Mouse (Mus musculus) intestine, postnatal 0 days (tissue): ENCODE measurements around the gene Aig1. TPM values are rescaled to one million over a fixed set of nuclear protein-coding genes. Genes with fewer than 3 reads are reported as not detected.

Experiments
- ATAC-seq: fragments of 200-750 bp; cut with Nextera tagmentation; 2 replicates; pipeline ENCODE4 v1.8.0; 2017; ENCODE audit warnings: mild to moderate bottlenecking, moderate TSS enrichment, moderate library complexity
- H3K27ac ChIP-seq: fragments of 300-500 bp; sonication (generic); 2 replicates; pipeline ENCODE4 v1.5.1; 2014; ENCODE audit warnings: mild to moderate bottlenecking, low read depth, low read length, moderate library complexity
- H3K27me3 ChIP-seq: fragments of 300-500 bp; sonication (generic); replicated peaks from 2 replicates; pipeline ENCODE4 v1.6.1; 2014; ENCODE audit warnings: low read length, mixed read lengths; ENCODE audit not compliant: control insufficient read depth, insufficient read depth
- H3K36me3 ChIP-seq: fragments of 300-500 bp; sonication (generic); 2 replicates; pipeline ENCODE4 v1.6.1; 2014; ENCODE audit warnings: mild to moderate bottlenecking, moderate library complexity; ENCODE audit not compliant: control insufficient read depth, insufficient read depth
- H3K4me1 ChIP-seq: fragments of 300-500 bp; sonication (generic); replicated peaks from 2 replicates; pipeline ENCODE4 v1.6.1; 2014; ENCODE audit warnings: antibody characterized with exemption, low read length, mixed read lengths; ENCODE audit not compliant: control insufficient read depth, insufficient read depth
- H3K4me2 ChIP-seq: fragments of 300-500 bp; sonication (generic); replicated peaks from 2 replicates; pipeline ENCODE4 v1.6.1; 2014; ENCODE audit warnings: low read depth, mild to moderate bottlenecking, moderate library complexity
- H3K4me3 ChIP-seq: fragments of 300-500 bp; sonication (generic); 2 replicates; pipeline ENCODE4 v1.5.1; 2014; ENCODE audit warnings: low read depth, low read length
- H3K9ac ChIP-seq: fragments of 300-500 bp; sonication (generic); 2 replicates; pipeline ENCODE4 v1.6.1; 2014; ENCODE audit warnings: mild to moderate bottlenecking, low read depth, low read length
- H3K9me3 ChIP-seq: fragments of 300-500 bp; sonication (generic); 2 replicates; pipeline ENCODE4 v1.6.1; 2016; ENCODE audit warnings: mixed run types; ENCODE audit not compliant: control insufficient read depth
- CTCF ChIP-seq: sonication (generic); IDR thresholded peaks from 2 replicates; pipeline ENCODE4 v1.5.1; 2016; ENCODE audit warnings: low read depth, mild to moderate bottlenecking, control low read depth, antibody characterized with exemption, moderate library complexity
- WGBS: fragments of 180-500 bp; shearing (Covaris S2); extraction: QIAGEN DNeasy Blood & Tissue Kit; methylation state at CpG from one replicate; pipeline ENCODE4 v1.1.7; 2014; 5-methylcytosine and 5-hydroxymethylcytosine counted together
- polyA plus RNA-seq: library from polyadenylated mRNA; unstranded; fragments of >200 nt; fragmentation: Nextera tagmentation; extraction: Ambion mirVana; gene quantifications from 2 replicates; pipeline ENCODE4 v1.2.1, GENCODE M21; 2015

Gene Aig1
- polyA plus RNA-seq, 1 experiment from 2014 or later, result 88.3 TPM

DNA sequence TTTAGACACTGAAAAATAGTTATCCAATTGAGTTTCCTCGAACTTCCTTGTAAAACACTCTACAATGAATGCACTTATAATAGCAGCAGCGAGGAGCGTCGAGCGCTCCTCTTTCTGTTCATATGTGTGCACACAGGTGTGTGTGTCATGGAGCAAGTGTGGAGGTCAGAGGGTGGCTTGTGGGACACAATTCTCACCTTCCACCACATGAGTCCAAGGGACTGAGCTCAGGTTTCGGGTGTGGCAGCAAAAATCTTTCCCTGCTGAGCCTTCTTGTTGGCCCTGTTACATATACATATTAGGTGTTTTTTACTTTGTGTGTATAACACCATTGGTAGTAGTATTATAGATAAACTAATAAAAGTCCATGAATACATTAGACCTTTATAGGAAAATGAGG, 153.2 kb downstream of the Aig1 start:
- TF ChIP-seq CTCF, result no peak
- Histone ChIP-seq H3K4me2 (no peak overlapping the region), H3K4me1 (no peaks in the 10 kb centered on the region; the same call in 1 of the 2 replicates), H3K9me3 (no peaks in the 10 kb centered on the region), H3K4me3 (no peak overlapping the region), H3K27ac (no peak overlapping the region), H3K27me3 (no peaks in the 10 kb centered on the region), H3K9ac (no peak overlapping the region), H3K36me3 (no peaks in the 10 kb centered on the region)
- 88% methylated on average over 6 of the region's 6 CpGs for WGBS
- ATAC-seq, result no peak

DNA sequence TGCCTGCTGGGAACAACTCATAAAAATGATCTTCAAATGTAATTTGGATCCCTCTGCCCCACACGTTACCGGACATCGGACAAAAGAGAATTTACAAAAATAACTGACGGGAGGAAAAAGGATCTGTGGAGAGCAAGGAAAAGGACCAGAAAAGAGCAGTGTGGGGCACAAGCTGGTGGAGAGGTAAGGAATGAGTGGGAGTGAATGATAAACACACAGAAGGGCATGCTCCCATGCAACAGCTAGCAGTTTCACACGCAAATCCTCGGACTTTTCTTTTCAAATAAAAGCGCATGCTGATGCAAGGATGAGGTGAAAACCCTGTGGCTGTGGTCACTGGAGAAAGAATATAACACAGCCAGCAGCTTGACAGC, 153.9 kb downstream of the Aig1 start:
- Histone ChIP-seq H3K4me3 (no peak overlapping the region), H3K4me2 (no peak overlapping the region), H3K27me3 (no peaks in the 10 kb centered on the region), H3K4me1 (no peaks in the 10 kb centered on the region; the same call in 1 of the 2 replicates), H3K36me3 (no peaks in the 10 kb centered on the region), H3K27ac (no peak overlapping the region), H3K9ac (no peak overlapping the region), H3K9me3 (no peaks in the 10 kb centered on the region)
- no peak for ATAC-seq
- WGBS, result 81% methylated on average over 7 of the region's 7 CpGs
- TF ChIP-seq CTCF, result no peak

DNA sequence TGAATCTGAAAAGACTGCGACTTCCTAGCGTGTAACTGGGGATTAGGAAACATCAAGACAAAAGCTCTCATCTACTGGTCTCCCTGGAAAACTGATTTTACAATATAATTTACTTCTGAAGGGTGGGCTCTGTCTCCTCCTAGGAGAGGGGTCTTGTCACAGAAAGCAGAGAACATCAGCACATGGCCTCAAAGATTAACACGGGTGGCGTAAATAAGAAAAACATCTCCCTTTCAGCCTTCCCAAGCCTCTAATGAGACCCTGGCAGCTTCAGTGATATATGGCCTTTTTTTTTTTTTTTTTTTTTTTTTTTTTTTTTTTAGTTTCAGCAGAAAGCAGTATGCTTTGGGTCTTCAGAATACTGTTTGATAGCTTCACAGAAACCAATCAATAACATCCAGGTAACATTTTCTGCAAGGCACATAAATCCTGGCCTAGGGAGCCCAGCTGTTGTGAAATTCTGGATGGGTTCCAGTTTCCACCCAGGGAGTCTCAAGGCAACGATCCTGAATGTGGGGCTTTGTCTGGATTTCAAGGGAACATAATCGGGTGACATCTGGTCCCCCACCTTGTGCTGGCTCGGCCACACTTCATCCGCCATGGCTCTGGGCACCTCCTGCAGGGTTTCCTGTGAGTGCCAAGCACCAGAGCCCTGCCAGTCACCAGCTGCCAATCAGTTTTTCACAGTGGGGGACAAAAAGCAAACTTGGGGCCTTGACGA, 154.4 kb downstream of the Aig1 start:
- H3K36me3 ChIP-seq, result no peaks in the 10 kb centered on the region
- no peak overlapping the region for H3K4me2 ChIP-seq
- WGBS, result 65% methylated on average over 9 of the region's 9 CpGs
- H3K9ac ChIP-seq, result no peak overlapping the region
- no peaks in the 10 kb centered on the region; the same call in 1 of the 2 replicates for H3K4me1 ChIP-seq
- ATAC-seq, result no peak
- no peaks in the 10 kb centered on the region for H3K9me3 ChIP-seq
- no peak overlapping the region for H3K27ac ChIP-seq
- no peak overlapping the region for H3K4me3 ChIP-seq
- no peak for TF ChIP-seq CTCF
- no peaks in the 10 kb centered on the region for H3K27me3 ChIP-seq

DNA sequence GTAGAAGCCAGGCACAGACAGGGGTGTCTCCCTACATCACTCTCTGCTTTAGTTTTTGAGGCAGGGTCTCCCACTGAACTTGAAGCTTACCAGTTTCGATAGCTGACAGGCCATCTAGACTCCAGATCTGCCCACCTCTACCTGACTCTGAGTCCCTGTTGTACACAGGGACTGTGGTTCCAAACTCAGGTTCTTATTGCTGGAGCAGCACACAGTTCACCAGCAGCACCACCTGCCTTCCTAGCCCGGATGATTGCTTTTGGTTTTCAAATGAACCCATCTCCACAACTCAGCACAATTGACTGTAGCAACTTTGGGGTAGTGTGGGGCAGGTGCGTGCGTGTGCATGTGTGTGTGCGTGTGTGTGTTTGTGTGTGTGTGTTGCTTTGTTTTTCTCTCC, 155.1 kb downstream of the Aig1 start:
- TF ChIP-seq CTCF, result no peak
- Histone ChIP-seq H3K27ac (no peak overlapping the region), H3K9me3 (no peaks in the 10 kb centered on the region), H3K36me3 (no peaks in the 10 kb centered on the region), H3K9ac (no peak overlapping the region), H3K27me3 (no peaks in the 10 kb centered on the region), H3K4me2 (no peak overlapping the region), H3K4me1 (no peaks in the 10 kb centered on the region; the same call in 1 of the 2 replicates), H3K4me3 (no peak overlapping the region)
- 93% methylated on average over 5 of the region's 5 CpGs for WGBS
- ATAC-seq, result no peak

DNA sequence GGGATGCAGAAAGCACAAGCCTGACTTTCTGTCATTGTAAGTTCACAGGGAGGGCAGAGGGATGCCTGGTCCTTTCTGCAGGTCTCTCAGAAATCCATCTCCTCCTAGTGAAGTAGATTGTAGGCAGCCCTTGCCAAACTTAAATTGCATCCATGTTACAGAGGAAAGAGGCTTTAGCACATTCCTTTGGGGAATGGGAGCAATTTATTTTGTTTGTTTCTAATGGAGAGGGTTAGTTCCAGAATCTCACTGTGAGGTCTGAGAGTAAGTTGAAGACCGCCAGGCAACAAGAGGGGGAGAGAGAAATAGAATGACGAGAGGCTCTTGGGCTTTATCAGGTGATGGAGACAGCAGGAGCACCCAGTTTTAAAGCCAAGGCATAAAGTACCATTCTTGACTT, 155.7 kb downstream of the Aig1 start:
- no peak for ATAC-seq
- no peaks in the 10 kb centered on the region; the same call in 1 of the 2 replicates for H3K4me1 ChIP-seq
- no peaks in the 10 kb centered on the region for H3K27me3 ChIP-seq
- H3K27ac ChIP-seq, result no peak overlapping the region
- H3K9me3 ChIP-seq, result no peaks in the 10 kb centered on the region
- no peaks in the 10 kb centered on the region for H3K36me3 ChIP-seq
- WGBS, result 63% methylated on average over 2 of the region's 2 CpGs
- H3K9ac ChIP-seq, result no peak overlapping the region
- TF ChIP-seq CTCF, result no peak
- no peak overlapping the region for H3K4me3 ChIP-seq
- H3K4me2 ChIP-seq, result no peak overlapping the region

DNA sequence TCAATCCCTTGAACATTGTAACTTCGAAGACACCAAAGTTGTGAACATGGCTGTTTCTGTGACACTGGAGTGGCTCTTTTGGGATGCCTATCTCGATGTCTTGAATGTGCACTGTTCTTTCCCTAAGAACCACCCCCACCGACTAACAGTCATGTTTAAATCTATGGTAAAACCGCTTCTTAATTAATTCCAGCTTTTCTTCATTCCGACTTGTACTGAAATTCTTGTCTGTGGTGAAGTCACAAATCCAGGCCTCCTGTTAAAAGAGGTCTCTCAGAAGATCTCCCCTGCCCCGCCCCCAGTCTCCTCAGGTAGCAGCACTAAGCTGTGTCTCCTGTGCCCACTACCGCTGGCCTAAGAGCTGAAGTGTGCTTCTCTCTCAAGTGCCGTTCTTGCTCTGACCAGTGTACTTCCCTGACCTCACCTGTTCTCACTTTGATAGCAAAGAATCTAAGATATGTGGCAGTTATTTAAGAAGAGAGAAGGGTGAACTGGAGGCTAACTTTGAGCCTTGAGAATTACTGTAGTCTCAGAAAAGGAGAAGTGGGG, 157.4 kb downstream of the Aig1 start:
- H3K9ac ChIP-seq, result no peak overlapping the region
- H3K36me3 ChIP-seq, result no peaks in the 10 kb centered on the region
- H3K4me1 ChIP-seq, result no peaks in the 10 kb centered on the region; the same call in 1 of the 2 replicates
- WGBS, result 94% methylated on average over 8 of the region's 8 CpGs
- H3K4me2 ChIP-seq, result no peak overlapping the region
- no peak overlapping the region for H3K27ac ChIP-seq
- no peak overlapping the region for H3K4me3 ChIP-seq
- no peaks in the 10 kb centered on the region for H3K9me3 ChIP-seq
- H3K27me3 ChIP-seq, result no peaks in the 10 kb centered on the region
- no peak for TF ChIP-seq CTCF
- no peak for ATAC-seq
